Mouse (Mus musculus): ENCODE measurements at regions not wholly inside any gene's neighbourhood (a gene's known extent, or its start where the extent isn't known, plus 50 kb on each side); places are given as distances from the start of the nearest gene placed in this dataset.

DNA sequence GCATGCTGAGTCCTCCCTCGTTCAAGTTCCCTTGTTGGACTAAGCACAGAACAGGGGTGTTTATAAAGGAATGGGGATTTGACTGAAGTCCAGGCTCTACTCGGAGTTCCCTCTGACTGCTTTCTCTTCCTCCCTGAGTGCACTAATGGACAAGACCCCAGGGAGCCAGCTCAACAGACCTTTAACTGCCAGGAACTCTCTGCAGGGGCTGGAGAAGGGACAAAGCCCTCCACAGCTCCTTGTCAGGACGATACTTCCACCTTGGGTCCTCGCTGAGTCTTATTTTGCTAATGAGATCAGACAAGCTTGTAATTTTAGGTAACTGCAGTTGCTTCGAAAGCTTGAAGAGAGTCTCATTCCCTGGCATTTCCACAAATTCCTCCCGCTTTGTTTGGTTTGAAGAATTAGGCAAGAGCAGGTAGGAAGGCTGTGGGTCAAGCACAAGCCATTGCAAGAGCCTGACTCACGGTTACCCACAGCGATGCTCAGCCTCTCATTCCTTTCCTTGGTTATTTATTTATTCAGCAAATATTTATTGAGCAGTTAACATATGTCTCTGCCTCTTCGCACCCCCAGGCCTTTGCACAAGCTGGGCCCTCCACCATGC lies 71.5 kb upstream of the Dio3 start:
- intact Hi-C loops (cut with DNase I), result no loop called here

- intact Hi-C loops (cut with DNase I), result no loop called here
Observed at GRCm38 (mm10) chr12:110212716-110213115, 66.2 kb upstream of the Dio3 start.

DNA sequence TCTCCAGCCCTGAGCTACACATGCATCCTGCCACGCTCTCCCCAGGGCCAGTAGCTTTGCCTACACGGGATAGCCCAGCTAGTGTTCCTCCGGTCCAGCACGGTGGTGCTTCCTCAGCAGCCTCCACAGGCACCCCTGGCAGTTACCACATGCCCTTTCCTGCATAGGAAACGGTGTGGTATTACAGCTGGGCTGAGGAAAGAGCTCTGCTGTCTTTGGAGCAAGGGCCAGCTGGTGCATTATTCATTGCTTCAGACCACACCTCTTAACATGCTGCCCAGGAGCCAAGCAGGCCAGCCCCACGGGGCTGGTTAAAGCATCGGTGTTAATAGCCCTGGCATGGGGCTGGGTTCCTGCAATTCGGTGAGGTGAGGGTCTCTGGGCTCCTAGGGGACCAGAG lies 64.0 kb upstream of the Dio3 start:
- intact Hi-C loops (cut with DNase I), result no loop called here

GRCm38 (mm10) chr12:110215311-110215710 lies 63.6 kb upstream of the Dio3 start:
- intact Hi-C loops (cut with DNase I), result no loop called here

GRCm38 (mm10) chr12:110219750-110220149 lies 59.1 kb upstream of the Dio3 start:
- intact Hi-C loops (cut with DNase I), result no loop called here

DNA sequence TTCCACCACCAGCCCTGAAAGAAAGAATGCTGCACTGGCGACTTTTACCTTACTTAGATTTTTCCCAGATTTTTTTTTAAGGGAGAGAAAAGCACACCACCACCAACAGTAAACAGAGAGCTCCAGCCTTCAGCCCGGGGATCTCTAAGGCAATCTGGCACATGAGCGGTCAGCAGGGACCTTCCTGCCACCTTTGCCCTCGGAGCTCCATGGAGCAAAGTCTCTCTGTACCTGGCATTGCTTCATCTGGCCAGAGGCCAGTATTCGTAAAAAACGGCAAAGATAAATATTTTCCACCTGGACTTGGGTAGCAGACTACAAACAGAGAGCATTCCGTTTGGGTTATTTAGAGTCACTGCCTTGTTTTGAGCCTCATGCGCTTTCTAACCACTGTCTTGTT lies 58.4 kb upstream of the Dio3 start:
- intact Hi-C loops (cut with DNase I), result no loop called here

- intact Hi-C loops (cut with DNase I), result no loop called here
Observed at GRCm38 (mm10) chr12:110221184-110221583, 57.7 kb upstream of the Dio3 start.

- intact Hi-C loops (cut with DNase I), result no loop called here
Observed at GRCm38 (mm10) chr12:110221679-110222078, 57.2 kb upstream of the Dio3 start.

- intact Hi-C loops (cut with DNase I), result no loop called here
Observed at GRCm38 (mm10) chr12:110224250-110224649, 54.6 kb upstream of the Dio3 start.

DNA sequence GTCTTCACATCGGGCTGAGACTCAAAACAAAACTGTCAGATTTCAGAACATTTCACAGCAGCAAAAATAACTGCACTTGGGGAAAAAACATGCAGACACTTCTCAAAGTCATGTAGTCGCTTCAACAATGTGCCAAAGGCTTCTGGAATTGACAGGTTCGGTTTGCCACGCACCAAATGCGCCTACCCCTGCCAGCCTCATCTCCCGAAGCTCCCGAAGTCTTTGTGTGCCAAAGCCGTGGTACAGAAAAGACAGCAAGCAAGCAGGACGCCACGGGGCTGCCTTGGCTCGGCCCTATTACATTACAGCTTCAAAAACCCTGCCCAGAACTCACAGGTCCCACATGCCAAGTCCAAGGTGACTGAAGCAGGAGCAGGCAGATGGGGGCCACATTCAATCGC lies 50.9 kb upstream of the Dio3 start:
- intact Hi-C loops (cut with DNase I), result no loop called here

Small RNA genes lying in the stretch of these regions (microRNA-seq; reads per million reads assigned to microRNA genes)
- gene Gm24321 (0 reads per million in 2 experiments), gene Gm25252 (0 reads per million in 2 experiments), gene Gm25750 (0 reads per million in 2 experiments), gene Gm27379 (0 to 0.12 reads per million in 2 experiments), gene Gm44322 (0 reads per million in 2 experiments), gene Mir1193 (119 to 195 reads per million in 2 experiments), gene Mir1197 (0.11 to 0.37 reads per million in 2 experiments), gene Mir134 (920 to 1,154 reads per million in 2 experiments), gene Mir154 (715 to 740 reads per million in 2 experiments), gene Mir299a (0 to 0.11 reads per million in 2 experiments), gene Mir299b (0 reads per million in 2 experiments), gene Mir300 (198 to 205 reads per million in 2 experiments), gene Mir3072 (49.5 to 81.3 reads per million in 2 experiments), gene Mir323 (37.9 to 70.9 reads per million in 2 experiments), gene Mir329 (113 to 159 reads per million in 2 experiments), gene Mir369 (593 to 809 reads per million in 2 experiments), gene Mir376a (0 reads per million in 2 experiments), gene Mir376b (91.7 to 182 reads per million in 2 experiments), gene Mir376c (328 to 722 reads per million in 2 experiments), gene Mir377 (50.9 to 66.2 reads per million in 2 experiments), gene Mir379 (5,333 to 12,364 reads per million in 2 experiments), gene Mir380 (0 reads per million in 2 experiments), gene Mir381 (246 to 315 reads per million in 2 experiments), gene Mir382 (3,934 to 5,769 reads per million in 2 experiments), gene Mir409 (0 reads per million in 2 experiments), gene Mir410 (27.7 to 28.0 reads per million in 2 experiments), gene Mir411 (7,552 to 15,041 reads per million in 2 experiments), gene Mir412 (6.9 to 8.1 reads per million in 2 experiments), gene Mir453 (0 reads per million in 2 experiments), gene Mir485 (575 to 578 reads per million in 2 experiments), gene Mir487b (442 to 1,000 reads per million in 2 experiments), gene Mir494 (58.4 to 65.3 reads per million in 2 experiments), gene Mir495 (28.6 to 80.3 reads per million in 2 experiments), gene Mir496a (51.1 to 81.8 reads per million in 2 experiments), gene Mir539 (0 reads per million in 2 experiments), gene Mir541 (3,674 to 5,020 reads per million in 2 experiments), gene Mir543 (104 to 191 reads per million in 2 experiments), gene Mir544 (0 to 0.34 reads per million in 2 experiments), gene Mir654 (0 reads per million in 2 experiments), gene Mir666 (100 to 128 reads per million in 2 experiments), gene Mir667 (330 to 372 reads per million in 2 experiments), gene Mir668 (178 to 202 reads per million in 2 experiments), gene Mir679 (54.5 to 63.5 reads per million in 2 experiments), gene Mir758 (0.86 to 2.4 reads per million in 2 experiments), gene Mir882 (0 reads per million in 2 experiments)

Measured in adrenal gland (tissue).